Mouse (Mus musculus) ES-Bruce4 (cell line): ENCODE measurements at regions not wholly inside any gene's neighbourhood (a gene's known extent, or its start where the extent isn't known, plus 50 kb on each side); places are given as distances from the start of the nearest gene placed in this dataset.

Experiments used
- CTCF ChIP-seq: IDR thresholded peaks from one replicate; pipeline ENCODE4 v1.8.1; 2011; ENCODE audit warnings: low read depth, low read length
- POLR2A ChIP-seq: IDR thresholded peaks from one replicate; pipeline ENCODE4 v1.8.1; 2011; ENCODE audit warnings: low read length; ENCODE audit not compliant: insufficient read depth

DNA sequence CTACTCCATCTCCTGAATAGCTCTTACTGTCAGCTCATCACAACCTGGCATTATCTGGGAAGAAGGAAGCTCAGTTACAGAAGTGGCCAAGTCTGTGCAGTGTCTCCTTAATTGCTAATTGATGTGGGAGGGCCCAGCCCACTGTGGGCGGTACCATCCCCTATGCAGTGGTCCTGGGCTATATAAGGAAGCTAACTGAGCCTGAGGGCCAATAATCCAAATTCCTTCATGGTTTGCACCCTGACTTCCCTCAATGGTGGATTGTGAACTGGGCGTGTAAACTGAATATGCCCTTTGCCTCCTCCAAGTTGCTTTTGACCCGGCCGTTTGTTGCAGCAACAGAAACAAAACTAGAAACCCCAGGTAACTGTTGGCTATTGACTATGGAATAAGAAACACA is 57.8 kb upstream of the Pmfbp1 start:
- no peak for TF ChIP-seq POLR2A
- TF ChIP-seq CTCF = no peak
